Mouse (Mus musculus): ENCODE results near the gene Dnajc16.

- TF ChIP-seq MAFK (IDR thresholded peaks at IDR 0.05; ENCODE audit: borderline replicate concordance, low read depth, low read length) (no peak), KAT2A (conservative IDR thresholded peaks at IDR 0.05; ENCODE audit: low read depth, low read length) (no peak), CTCF (IDR thresholded peaks at IDR 0.05 in 2 of 3, conservative IDR thresholded peaks at IDR 0.05 in 1 of 3; ENCODE audit: control insufficient read depth in 1 of 3, insufficient read depth in 1 of 3, low read depth in 2 of 3, low read length in 3 of 3, poor library complexity in 1 of 3, severe bottlenecking in 1 of 3) (no peak), GATA1 (IDR thresholded peaks at IDR 0.05; ENCODE audit: low read depth, low read length) (no peak), CHD2 (IDR thresholded peaks at IDR 0.05; ENCODE audit: low read length) (no peak), POLR2A (IDR thresholded peaks at IDR 0.05; ENCODE audit: control insufficient read depth in 1 of 2, insufficient read depth in 1 of 2, low read depth in 1 of 2, low read length in 2 of 2, poor library complexity in 1 of 2) (no peak), UBTF (IDR thresholded peaks at IDR 0.05; ENCODE audit: borderline replicate concordance, insufficient read depth, low read depth, low read length) (no peak), MYC (IDR thresholded peaks at IDR 0.05; ENCODE audit: low read depth, low read length) (no peak), GABPA (IDR thresholded peaks at IDR 0.05; ENCODE audit: low read depth, low read length) (no peak), ZC3H11A (IDR thresholded peaks at IDR 0.05; ENCODE audit: low read depth, low read length) (no peak), MAZ (IDR thresholded peaks at IDR 0.05; ENCODE audit: low read depth, low read length) (no peak), JUND (IDR thresholded peaks at IDR 0.05; ENCODE audit: low read depth, low read length) (no peak)
Observed at GRCm38 (mm10) chr4:141796954-141797353, 6.2 kb upstream of the Dnajc16 start.

All from MEL (cell line).